Mouse (Mus musculus) spleen, postnatal 4 days (tissue): ENCODE measurements around the gene Gm3755.
"Not testable (repeated sequence)": the region's sequence is repeated elsewhere in the genome, so short reads cannot be mapped to it uniquely, and the experiment has no call there.

ENCODE experiments used
- DNase-seq, 2 experiments: peaks; one replicate each; pipeline ENCODE4 v3.0.0; 2022; ENCODE audit warnings: low spot score in 2 of 2

Gene Gm3755

DNA sequence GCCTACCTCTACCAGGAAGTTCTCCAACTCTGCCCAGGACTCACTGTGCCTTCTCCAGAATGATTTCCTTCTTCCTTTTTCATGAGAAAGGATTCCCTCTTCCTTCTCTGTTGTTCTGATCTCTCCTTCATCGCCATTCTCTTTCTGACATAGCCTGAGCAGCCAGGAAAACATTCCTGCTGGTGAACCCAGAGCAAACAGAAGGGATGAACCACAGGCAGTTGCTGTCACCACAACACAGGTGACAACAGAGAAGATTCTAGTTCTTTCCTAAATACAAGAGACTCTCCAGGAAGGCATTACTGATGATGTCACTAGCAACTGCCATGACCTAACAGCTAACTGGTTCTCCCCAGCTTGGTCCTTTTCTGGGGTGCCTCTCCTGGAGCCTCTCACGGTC is at the start of gene Gm3755:
Gene Gm3755, minus strand, starts transcription at position 101 of the 400 bp plus-strand sequence.
- not testable (repeated sequence) for DNase-seq

DNA sequence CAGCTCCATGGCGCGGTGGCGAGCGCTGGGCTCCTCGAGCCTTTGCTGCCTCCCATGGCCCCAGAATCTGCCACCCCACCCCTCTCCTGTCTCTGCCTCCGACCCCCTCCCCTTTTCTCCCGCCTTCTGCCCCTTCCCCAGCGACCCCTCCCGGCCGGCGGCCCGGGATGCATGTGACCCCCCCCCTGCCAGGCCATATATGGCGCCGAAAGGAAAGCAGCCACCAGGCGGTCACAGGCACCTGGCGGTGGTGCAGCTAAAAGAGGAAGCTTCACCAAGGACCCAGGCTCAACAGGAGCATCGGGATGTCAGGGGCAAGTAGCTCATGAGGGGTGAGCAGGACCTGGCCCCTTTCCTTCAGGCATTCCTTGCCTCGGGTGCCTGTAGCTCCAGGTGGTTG is 38.0 kb upstream of the Gm3755 start:
- not testable (repeated sequence) for DNase-seq

DNA sequence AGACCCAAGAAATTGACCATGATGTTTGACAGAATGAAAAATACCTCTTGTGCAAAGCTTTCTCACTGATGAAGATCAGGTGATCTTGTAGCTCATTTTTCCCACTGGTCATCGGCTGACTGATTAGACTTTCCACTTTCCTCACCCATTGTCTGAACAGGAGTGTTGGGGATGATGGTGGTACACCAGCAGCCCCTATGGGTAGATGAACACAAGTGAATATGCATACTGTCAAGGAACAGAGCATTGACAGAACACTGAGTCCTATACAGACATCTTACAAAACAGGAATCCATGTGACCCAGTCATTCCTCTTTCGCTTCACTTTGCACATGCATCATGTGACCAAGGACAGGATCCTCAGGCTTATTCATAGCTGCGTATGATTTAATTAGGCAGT is 32.9 kb upstream of the Gm3755 start, which contains the start of gene Gm3752:
Gene Gm3752, minus strand, starts transcription at position 101 of the 400 bp plus-strand sequence.
- DNase-seq = not testable (repeated sequence)

DNA sequence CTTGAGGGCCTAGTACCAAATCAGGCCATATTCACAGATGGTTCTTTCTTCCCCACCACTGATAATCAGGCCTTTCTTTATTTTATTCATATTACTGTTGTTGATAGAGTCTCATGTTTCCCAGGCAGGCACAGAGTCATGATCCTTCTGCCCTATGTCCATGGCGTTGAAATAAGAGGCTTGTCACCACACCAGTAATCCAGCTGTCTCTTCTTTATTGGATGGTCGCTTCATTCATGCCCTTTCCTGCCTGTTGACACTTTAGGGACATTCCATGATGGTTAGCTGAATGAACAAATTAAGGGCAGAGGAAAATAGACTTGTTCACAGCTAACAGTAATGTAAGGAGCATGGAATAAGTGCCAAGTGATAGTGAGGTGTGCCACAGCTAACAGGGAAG is 28.2 kb downstream of the Gm3755 start:
- peak in 1 of 2 experiments; percentile 57 for DNase-seq
